ENCODE assay signal across 11 mouse cellular contexts in the genomic region with DNA sequence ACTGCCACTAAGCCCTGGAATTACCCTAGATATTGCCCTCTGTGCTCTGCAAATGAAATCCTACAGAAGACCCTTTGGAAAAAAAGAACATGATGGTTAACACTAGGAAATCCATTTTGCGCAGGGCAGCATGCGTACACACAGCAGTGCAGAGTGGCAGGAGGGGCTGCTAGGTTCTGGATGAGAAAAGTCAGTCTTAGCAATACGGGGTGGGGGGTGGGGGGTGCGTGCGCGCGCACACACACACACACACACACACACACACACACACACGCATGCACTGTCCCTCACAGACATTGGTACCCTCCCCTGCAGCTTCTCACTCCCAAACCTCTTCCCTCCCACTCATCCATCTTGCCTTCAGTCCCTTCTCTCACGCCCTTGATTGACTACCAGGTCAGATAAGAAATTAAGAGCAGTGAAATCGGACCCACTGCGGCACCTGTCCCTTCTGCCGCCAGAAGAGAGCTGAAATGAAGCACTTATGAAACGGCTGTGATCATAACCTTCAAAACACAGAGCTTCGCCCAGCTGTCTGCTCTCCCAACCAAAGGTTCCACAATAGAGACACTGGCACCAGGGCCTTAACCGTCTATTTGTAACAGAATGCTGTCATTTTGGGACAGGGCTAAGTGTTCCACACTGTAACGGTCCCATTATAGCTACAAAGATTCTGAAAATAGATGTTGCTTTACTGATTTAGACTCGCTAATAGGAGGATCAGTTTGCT.
DNase-seq lines count a peak whose midpoint lies in the region; ATAC-seq and TF ChIP-seq lines count a peak whose summit lies in the region.
"Had no signal": no experiment of that assay in that cellular context is flagged by ENCODE, and none has a peak within 500 bp of the region (broad histone marks: within the 10 kb centered on the region; RNA-seq: fewer than 3 reads in every experiment).

No protein-coding gene starts in this region.

- H3K9me3 ChIP-seq in heart, embryonic 13.5 days, result no peaks in the 10 kb centered on the region
- no peaks in the 10 kb centered on the region for H3K9me3 ChIP-seq in lung, embryonic 14.5 days (ENCODE audit: low read depth, low read length)
- H3K9me3 ChIP-seq in forebrain, postnatal 0 days (ENCODE audit: low read length), result no peaks in the 10 kb centered on the region
- no peaks in the 10 kb centered on the region for H3K9me3 ChIP-seq in limb, embryonic 15.5 days

- H3K27me3 ChIP-seq in heart, embryonic 13.5 days (replicated peaks), result no peaks in the 10 kb centered on the region
- H3K27me3 ChIP-seq in lung, embryonic 14.5 days (ENCODE audit: insufficient read depth, low read length), result no peaks in the 10 kb centered on the region
- no peaks in the 10 kb centered on the region for H3K27me3 ChIP-seq in forebrain, postnatal 0 days (ENCODE audit: insufficient read depth, low read length)
- no peaks in the 10 kb centered on the region for H3K27me3 ChIP-seq in limb, embryonic 15.5 days

- WGBS in heart, embryonic 13.5 days, result 45% methylated on average over 17 of the region's 17 CpGs
- 42% methylated on average over 17 of the region's 17 CpGs for WGBS in lung, embryonic 14.5 days
- WGBS in forebrain, postnatal 0 days, result 81% methylated on average over 17 of the region's 17 CpGs
- WGBS in limb, embryonic 15.5 days, result 74% methylated on average over 17 of the region's 17 CpGs

- no peak overlapping the region for H3K27ac ChIP-seq in heart, embryonic 13.5 days (replicated peaks)
- H3K27ac ChIP-seq in lung, embryonic 14.5 days (ENCODE audit: low read depth), result no peak overlapping the region
- no peak overlapping the region for H3K27ac ChIP-seq in forebrain, postnatal 0 days (ENCODE audit: low read depth, low read length)
- no peak overlapping the region for H3K27ac ChIP-seq in limb, embryonic 15.5 days
- H3K27ac ChIP-seq: macrophage had no signal

- ATAC-seq in heart, embryonic 13.5 days (ENCODE audit: extremely low read depth, insufficient number of reproducible peaks, low FRiP score, low TSS enrichment), result no peak
- ATAC-seq in lung, embryonic 14.5 days (ENCODE audit: insufficient read depth), result no peak
- 0 out of 2 replicates have a peak, but pooled peaks have one; percentile 10 for ATAC-seq in forebrain, postnatal 0 days
- ATAC-seq in limb, embryonic 15.5 days (ENCODE audit: insufficient number of reproducible peaks, low FRiP score, low TSS enrichment, low read depth), result peak; percentile 52; the same call in 1 of the 2 replicates

- 0 out of 2 replicates have a peak, but pooled peaks cover 3% of the 10 kb centered on the region for H3K4me1 ChIP-seq in heart, embryonic 13.5 days
- H3K4me1 ChIP-seq in lung, embryonic 14.5 days (ENCODE audit: insufficient read depth), result 0 out of 2 replicates have a peak, but pooled peaks cover 3% of the 10 kb centered on the region
- H3K4me1 ChIP-seq in forebrain, postnatal 0 days (ENCODE audit: insufficient read depth), result no peaks in the 10 kb centered on the region
- H3K4me1 ChIP-seq in limb, embryonic 15.5 days, result no peaks in the 10 kb centered on the region

- H3K36me3 ChIP-seq in heart, embryonic 13.5 days, result no peaks in the 10 kb centered on the region
- H3K36me3 ChIP-seq in lung, embryonic 14.5 days (ENCODE audit: insufficient read depth), result no peaks in the 10 kb centered on the region
- H3K36me3 ChIP-seq in forebrain, postnatal 0 days (ENCODE audit: insufficient read depth), result no peaks in the 10 kb centered on the region
- no peaks in the 10 kb centered on the region for H3K36me3 ChIP-seq in limb, embryonic 15.5 days
- H3K36me3 ChIP-seq: G1E had no signal

- no peak for TF ChIP-seq CTCF in lung, embryonic 14.5 days (IDR thresholded peaks at IDR 0.05; ENCODE audit: low read depth)
- no peak for TF ChIP-seq CTCF in forebrain, postnatal 0 days (IDR thresholded peaks at IDR 0.05; ENCODE audit: low read depth)

- DNase-seq in heart, postnatal 4 days, result no peak
- no peak for DNase-seq in lung, embryonic 14.5 days
- no peak for DNase-seq in lung, postnatal 36 days
- no peak for DNase-seq in forebrain, postnatal 0 days
- no peak for DNase-seq in retina, embryonic 14.5 days (ENCODE audit: low spot score)
- DNase-seq: cerebellum, postnatal 10 days; spleen, adult 18-20 months had no signal

- H3K4me3 ChIP-seq in heart, embryonic 13.5 days, result peak overlapping the region; percentile 42
- H3K4me3 ChIP-seq in lung, embryonic 14.5 days (ENCODE audit: low read depth, low read length), result peak overlapping the region; percentile 9; the same call in 1 of the 2 replicates
- H3K4me3 ChIP-seq in forebrain, postnatal 0 days (ENCODE audit: low read depth, low read length), result no peak overlapping the region
- H3K4me3 ChIP-seq in limb, embryonic 15.5 days, result no peak overlapping the region

- peak overlapping the region; percentile 66 for H3K4me2 ChIP-seq in heart, embryonic 13.5 days
- H3K4me2 ChIP-seq in lung, embryonic 14.5 days, result peak overlapping the region; percentile 35; the same call in 1 of the 2 replicates
- H3K4me2 ChIP-seq in forebrain, postnatal 0 days (ENCODE audit: low read depth), result no peak overlapping the region
- no peak overlapping the region for H3K4me2 ChIP-seq in limb, embryonic 15.5 days

- peak overlapping the region; percentile 42 for H3K9ac ChIP-seq in heart, embryonic 13.5 days
- no peak overlapping the region for H3K9ac ChIP-seq in lung, embryonic 14.5 days
- no peak overlapping the region for H3K9ac ChIP-seq in forebrain, postnatal 0 days
- H3K9ac ChIP-seq in limb, embryonic 15.5 days, result no peak overlapping the region

Comparison
In these comparisons a context has a peak if more than half of its experiments do, and no peak if none do; other contexts are left out.
1. ATAC-seq: peak in forebrain, postnatal 0 days (single experiment) and limb, embryonic 15.5 days (single experiment); none in heart, embryonic 13.5 days (single experiment) and lung, embryonic 14.5 days (single experiment).
2. H3K4me2 ChIP-seq: peak in heart, embryonic 13.5 days (single experiment) and lung, embryonic 14.5 days (single experiment); none in forebrain, postnatal 0 days (single experiment) and limb, embryonic 15.5 days (single experiment).
3. H3K4me3 ChIP-seq: peak in heart, embryonic 13.5 days (single experiment) and lung, embryonic 14.5 days (single experiment); none in forebrain, postnatal 0 days (single experiment) and limb, embryonic 15.5 days (single experiment).